Mouse (Mus musculus) MEL (cell line): ENCODE measurements around the gene Aldh3b3.

Experiments
- CTCF ChIP-seq, 3 experiments: IDR thresholded peaks in 2 of 3; conservative IDR thresholded peaks in 1 of 3; 2 replicates each; pipeline ENCODE4 v1.5.1; 2011 to 2012; ENCODE audit warnings: low read length in 3 of 3, low read depth in 2 of 3, mild to moderate bottlenecking in 2 of 3, improper control_type of control experiment in 1 of 3, inconsistent platforms in 1 of 3, mixed read lengths in 1 of 3, moderate library complexity in 1 of 3; ENCODE audit not compliant: control insufficient read depth in 1 of 3, insufficient read depth in 1 of 3, poor library complexity in 1 of 3, severe bottlenecking in 1 of 3
- JUND ChIP-seq: IDR thresholded peaks from 2 replicates; pipeline ENCODE4 v1.6.1; 2011; ENCODE audit warnings: low read depth, mild to moderate bottlenecking, improper control_type of control experiment, low read length
- TCF12 ChIP-seq: IDR thresholded peaks from 2 replicates; pipeline ENCODE4 v1.6.1; 2014; ENCODE audit warnings: low read depth, mild to moderate bottlenecking, inconsistent platforms, low read length, improper control_type of control experiment, moderate library complexity
- ZNF384 ChIP-seq: IDR thresholded peaks from 2 replicates; pipeline ENCODE4 v1.6.1; 2012; ENCODE audit warnings: low read depth, mild to moderate bottlenecking, inconsistent platforms, low read length, improper control_type of control experiment

GRCm38 (mm10) chr19:3988750-3989149 is 30.3 kb downstream of the Aldh3b3 start:
- no peak for TF ChIP-seq JUND
- TF ChIP-seq ZNF384: no peak
- TF ChIP-seq TCF12: no peak
- TF ChIP-seq CTCF (IDR thresholded peaks at IDR 0.05 in 2 of 3, conservative IDR thresholded peaks at IDR 0.05 in 1 of 3; ENCODE audit: control insufficient read depth in 1 of 3, insufficient read depth in 1 of 3, low read depth in 2 of 3, low read length in 3 of 3, poor library complexity in 1 of 3, severe bottlenecking in 1 of 3): peak; percentile 27 to 45 (median 38)
